Mouse (Mus musculus) erythroblast, embryonic 14.5 days (primary cell): Measurements from ENCODE around the gene Mical3.

Source experiments
- GATA1 ChIP-seq: IDR thresholded peaks from 2 replicates; pipeline ENCODE4 v1.6.1; 2012; ENCODE audit warnings: low read length, inconsistent platforms, mixed read lengths
- TAL1 ChIP-seq: IDR thresholded peaks from 3 replicates; pipeline ENCODE4 v1.6.1; 2012; ENCODE audit warnings: low read length, inconsistent platforms, mixed read lengths

- no peak for TF ChIP-seq GATA1
- TF ChIP-seq TAL1 = no peak
Measured at GRCm38 (mm10) chr6:121122739-121123241, 8.0 kb downstream of the Mical3 start.
